Mouse (Mus musculus) heart, adult 2 months (tissue): ENCODE measurements around the gene Afdn. TPM values are rescaled to one million over a fixed set of nuclear protein-coding genes. Genes with fewer than 3 reads are reported as not detected.

Source experiments
- DNase-seq, 2 experiments: peaks; one replicate each; pipeline ENCODE4 v3.0.0; 2021
- H3K27ac ChIP-seq: fragments of 200-600 bp; 2 replicates; pipeline ENCODE4 v1.8.1; 2022
- H3K27me3 ChIP-seq: fragments of 200-500 bp; 2 replicates; pipeline ENCODE4 v1.6.1; 2012; ENCODE audit warnings: mild to moderate bottlenecking, low read length, inconsistent platforms, mixed read lengths; ENCODE audit not compliant: control insufficient read depth, insufficient read depth
- H3K36me3 ChIP-seq: fragments of 200-500 bp; 2 replicates; pipeline ENCODE4 v1.6.1; 2012; ENCODE audit warnings: low read length, inconsistent platforms; ENCODE audit not compliant: control insufficient read depth, insufficient read depth
- H3K4me1 ChIP-seq: fragments of 200-500 bp; 2 replicates; pipeline ENCODE4 v1.6.1; 2011; ENCODE audit warnings: low read length; ENCODE audit not compliant: control insufficient read depth, insufficient read depth
- H3K4me3 ChIP-seq: fragments of 200-600 bp; 2 replicates; pipeline ENCODE4 v1.8.1; 2022
- H3K79me2 ChIP-seq: fragments of 200-500 bp; replicated peaks from 2 replicates; pipeline ENCODE4 v1.6.1; 2012; ENCODE audit warnings: mild to moderate bottlenecking, inconsistent platforms, low read length, moderate library complexity, mixed read lengths; ENCODE audit not compliant: control insufficient read depth, insufficient read depth
- H3K9ac ChIP-seq: fragments of 200-500 bp; 2 replicates; pipeline ENCODE4 v1.6.1; 2012; ENCODE audit warnings: low read depth, mild to moderate bottlenecking, control low read depth, inconsistent platforms, low read length, mixed read lengths
- CTCF ChIP-seq: fragments of 200-600 bp; IDR thresholded peaks from 2 replicates; pipeline ENCODE4 v1.8.1; 2022; ENCODE audit warnings: antibody characterized with exemption, mild to moderate bottlenecking, moderate library complexity
- EP300 ChIP-seq: fragments of 200-500 bp; IDR thresholded peaks from 2 replicates; pipeline ENCODE4 v1.6.1; 2011; ENCODE audit warnings: low read depth, low read length, control low read depth; ENCODE audit not compliant: insufficient read depth
- POLR2A ChIP-seq: fragments of 200-500 bp; IDR thresholded peaks from 2 replicates; pipeline ENCODE4 v1.6.1; 2011; ENCODE audit warnings: mild to moderate bottlenecking, low read depth, low read length, control low read depth; ENCODE audit not compliant: insufficient read depth
- WGBS: fragments of 180-500 bp; shearing (Covaris S2); methylation state at CpG from one replicate; pipeline ENCODE4 v1.1.7; 2018; 5-methylcytosine and 5-hydroxymethylcytosine counted together
- intact Hi-C: fragments of 180-260 bp; cut with DNase I; formaldehyde crosslinking; loops from one replicate; pipeline ENCODE4 v1.15.1; 2025
- polyA plus RNA-seq: library from polyadenylated mRNA; depleted of rRNA; stranded (reverse); fragments of >200 nt; gene quantifications from 2 replicates; pipeline ENCODE4 v1.2.3, GENCODE M21; 2012
- total RNA-seq, 2 experiments: library from RNA; stranded (reverse); gene quantifications; 2 replicates each; pipeline ENCODE4 v1.2.3; 2021

The Afdn gene
- total and polyA plus RNA-seq, 3 experiments = 36.9 to 90.9 (median 60.7) TPM

- no peak overlapping the region for H3K9ac ChIP-seq
- H3K79me2 ChIP-seq = no peaks in the 10 kb centered on the region
- intact Hi-C loops = no loop called here
- no peak overlapping the region for H3K27ac ChIP-seq
- peaks cover 2% of the 10 kb centered on the region; the same call in 1 of the 2 replicates for H3K36me3 ChIP-seq
- WGBS = 68% methylated on average over 6 of the region's 6 CpGs
- peaks cover 2% of the 10 kb centered on the region; the same call in 1 of the 2 replicates for H3K4me1 ChIP-seq
- no peak overlapping the region for H3K4me3 ChIP-seq
- no peak for DNase-seq
- H3K27me3 ChIP-seq = no peaks in the 10 kb centered on the region
- TF ChIP-seq CTCF (no peak), EP300 (no peak), POLR2A (no peak)
Measured at GRCm38 (mm10) chr17:13754940-13755339, 5.4 kb upstream of the Afdn start.

DNA sequence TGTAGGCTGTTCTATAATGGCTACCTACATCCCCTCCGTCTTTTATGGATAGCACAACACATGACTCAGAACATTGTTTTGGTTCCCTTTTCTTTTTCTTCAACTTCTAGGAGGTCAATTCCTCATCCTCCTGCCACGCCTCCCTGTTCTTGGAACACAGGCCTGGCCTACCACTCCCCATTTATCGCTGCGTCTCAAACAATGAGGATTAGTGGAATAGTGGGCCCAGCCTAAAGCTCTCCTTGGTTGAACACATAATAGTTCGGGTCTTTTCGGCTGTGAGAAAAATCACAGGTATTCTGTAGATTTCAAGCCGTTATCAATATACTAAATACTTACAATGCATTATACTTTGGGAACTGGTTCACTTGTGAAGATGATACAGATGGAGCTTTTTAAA is 1.8 kb upstream of the Afdn start:
- Histone ChIP-seq H3K79me2 (peaks cover 3% of the 10 kb centered on the region; the same call in 1 of the 2 replicates), H3K4me3 (no peak overlapping the region), H3K36me3 (peaks cover 2% of the 10 kb centered on the region), H3K27me3 (no peaks in the 10 kb centered on the region), H3K27ac (no peak overlapping the region), H3K9ac (no peak overlapping the region; the same call in 1 of the 2 replicates), H3K4me1 (peaks cover 2% of the 10 kb centered on the region; the same call in 1 of the 2 replicates)
- 87% methylated on average over 7 of the region's 7 CpGs for WGBS
- no peak for DNase-seq
- TF ChIP-seq POLR2A (no peak), CTCF (no peak)
- intact Hi-C loops = no loop called here

- peaks cover 2% of the 10 kb centered on the region; the same call in 1 of the 2 replicates for H3K4me1 ChIP-seq
- peaks cover 3% of the 10 kb centered on the region; the same call in 1 of the 2 replicates for H3K79me2 ChIP-seq
- peak overlapping the region; percentile 72 for H3K4me3 ChIP-seq
- DNase-seq = no peak
- H3K9ac ChIP-seq = peak overlapping the region; percentile 88
- TF ChIP-seq CTCF (no peak), POLR2A (no peak), EP300 (no peak)
- 19% methylated on average over 13 of the region's 13 CpGs for WGBS
- intact Hi-C loops = no loop called here
- peak overlapping the region; percentile 93 for H3K27ac ChIP-seq
- H3K27me3 ChIP-seq = no peaks in the 10 kb centered on the region
- peaks cover 2% of the 10 kb centered on the region for H3K36me3 ChIP-seq
Measured at GRCm38 (mm10) chr17:13759156-13759852, 1.0 kb upstream of the Afdn start.

- H3K27me3 ChIP-seq = no peaks in the 10 kb centered on the region
- H3K36me3 ChIP-seq = peaks cover 2% of the 10 kb centered on the region
- DNase-seq = peak; percentile 32 to 49
- H3K4me3 ChIP-seq = peak overlapping the region; percentile 63
- H3K4me1 ChIP-seq = peaks cover 2% of the 10 kb centered on the region; the same call in 1 of the 2 replicates
- 4% methylated on average over 52 of the region's 72 CpGs for WGBS
- intact Hi-C loops = loop anchor here (1.0 to 2.0 kb wide), 2 partner anchors 60 to 77 kb away; no protein-coding TSS in a partner anchor
- H3K9ac ChIP-seq = peak overlapping the region; percentile 87
- H3K79me2 ChIP-seq = peaks cover 3% of the 10 kb centered on the region; the same call in 1 of the 2 replicates
- peak overlapping the region; percentile 78 for H3K27ac ChIP-seq
- TF ChIP-seq CTCF = no peak
- no peak for TF ChIP-seq EP300
- TF ChIP-seq POLR2A = no peak
Measured at GRCm38 (mm10) chr17:13760675-13761178, 388 bp downstream of the Afdn start.

- intact Hi-C loops = loop anchor here (2.0 kb wide), 1 partner anchor 61 kb away; no protein-coding TSS in a partner anchor
- peak within 1 kb of the TSS; percentile 63 for H3K4me3 ChIP-seq
- H3K9ac ChIP-seq = peak within 1 kb of the TSS; percentile 87
- WGBS = 1% methylated on average over 73 of the region's 74 CpGs
- peaks cover 2% of the 10 kb centered on the region; the same call in 1 of the 2 replicates for H3K4me1 ChIP-seq
- peaks cover 2% of the 10 kb centered on the region for H3K36me3 ChIP-seq
- TF ChIP-seq CTCF = no peak
- TF ChIP-seq EP300 = no peak
- no peak for TF ChIP-seq POLR2A
- DNase-seq = peak; percentile 59 to 67
- H3K79me2 ChIP-seq = peaks cover 3% of the 10 kb centered on the region; the same call in 1 of the 2 replicates
- peak within 1 kb of the TSS; percentile 78 for H3K27ac ChIP-seq
- H3K27me3 ChIP-seq = no peaks in the 10 kb centered on the region
Measured at GRCm38 (mm10) chr17:13761179-13761913, 1.0 kb downstream of the Afdn start, which contains the start of gene Tcte2. Tcte2 (minus strand) TSS chr17:13761825.
